Mouse (Mus musculus) hindbrain, embryonic 15.5 days (tissue): ENCODE measurements around the gene Xpo5. TPM values are rescaled to one million over a fixed set of nuclear protein-coding genes. Genes with fewer than 3 reads are reported as not detected.

Source experiments
- ATAC-seq: fragments of 200-750 bp; cut with Nextera tagmentation; 2 replicates; pipeline ENCODE4 v1.8.0; 2017; ENCODE audit warnings: low read depth, moderate number of reproducible peaks, moderate TSS enrichment; ENCODE audit not compliant: low FRiP score
- H3K27ac ChIP-seq: fragments of 300-500 bp; sonication (generic); replicated peaks from 2 replicates; pipeline ENCODE4 v1.5.1; 2015; ENCODE audit warnings: mild to moderate bottlenecking, inconsistent platforms
- H3K27me3 ChIP-seq: fragments of 300-500 bp; sonication (generic); 2 replicates; pipeline ENCODE4 v1.6.1; 2015; ENCODE audit warnings: control low read depth, inconsistent platforms
- H3K36me3 ChIP-seq: fragments of 300-500 bp; sonication (generic); 2 replicates; pipeline ENCODE4 v1.6.1; 2015; ENCODE audit warnings: control low read depth, inconsistent platforms
- H3K4me1 ChIP-seq: fragments of 300-500 bp; sonication (generic); replicated peaks from 2 replicates; pipeline ENCODE4 v1.6.1; 2015; ENCODE audit warnings: control low read depth, inconsistent platforms
- H3K4me2 ChIP-seq: fragments of 300-500 bp; sonication (generic); 2 replicates; pipeline ENCODE4 v1.6.1; 2015; ENCODE audit warnings: moderate library complexity, mild to moderate bottlenecking, inconsistent platforms
- H3K4me3 ChIP-seq: fragments of 300-500 bp; sonication (generic); 2 replicates; pipeline ENCODE4 v1.5.1; 2015; ENCODE audit warnings: mild to moderate bottlenecking, inconsistent platforms
- H3K9ac ChIP-seq: fragments of 300-500 bp; sonication (generic); 2 replicates; pipeline ENCODE4 v1.6.1; 2015; ENCODE audit warnings: inconsistent platforms
- H3K9me3 ChIP-seq: fragments of 300-500 bp; sonication (generic); 2 replicates; pipeline ENCODE4 v1.6.1; 2016; ENCODE audit warnings: control low read depth, inconsistent platforms
- WGBS: fragments of 180-500 bp; shearing (Covaris S2); methylation state at CpG from one replicate; pipeline ENCODE4 v1.1.7; 2015; 5-methylcytosine and 5-hydroxymethylcytosine counted together
- microRNA counts: library from miRNA; unstranded; fragments of <30 nt; microRNA quantifications from one replicate; lab custom pipeline; 2016
- microRNA-seq: library from miRNA; unstranded; fragments of <30 nt; microRNA quantifications from one replicate; pipeline ENCODE4, GENCODE M21; 2016
- polyA plus RNA-seq: library from polyadenylated mRNA; unstranded; fragments of >200 nt; fragmentation: Nextera tagmentation; extraction: Ambion mirVana; gene quantifications from 2 replicates; pipeline ENCODE4 v1.2.1, GENCODE M21; 2015

The Xpo5 gene
- polyA plus RNA-seq, 1 experiment from 2014 or later, result 34.5 TPM

- peaks cover 12% of the 10 kb centered on the region for H3K4me1 ChIP-seq
- no peak overlapping the region for H3K4me3 ChIP-seq
- peaks cover 8% of the 10 kb centered on the region; the same call in 1 of the 2 replicates for H3K36me3 ChIP-seq
- no peak overlapping the region for H3K9ac ChIP-seq
- ATAC-seq, result no peak
- WGBS, result 90% methylated on average over 12 of the region's 12 CpGs
- no peaks in the 10 kb centered on the region for H3K27me3 ChIP-seq
- no peaks in the 10 kb centered on the region for H3K9me3 ChIP-seq
- no peak overlapping the region for H3K4me2 ChIP-seq
- H3K27ac ChIP-seq, result no peak overlapping the region
These were observed 75.6 kb downstream of the Xpo5 start for GRCm38 (mm10) chr17:46278011-46278765.

DNA sequence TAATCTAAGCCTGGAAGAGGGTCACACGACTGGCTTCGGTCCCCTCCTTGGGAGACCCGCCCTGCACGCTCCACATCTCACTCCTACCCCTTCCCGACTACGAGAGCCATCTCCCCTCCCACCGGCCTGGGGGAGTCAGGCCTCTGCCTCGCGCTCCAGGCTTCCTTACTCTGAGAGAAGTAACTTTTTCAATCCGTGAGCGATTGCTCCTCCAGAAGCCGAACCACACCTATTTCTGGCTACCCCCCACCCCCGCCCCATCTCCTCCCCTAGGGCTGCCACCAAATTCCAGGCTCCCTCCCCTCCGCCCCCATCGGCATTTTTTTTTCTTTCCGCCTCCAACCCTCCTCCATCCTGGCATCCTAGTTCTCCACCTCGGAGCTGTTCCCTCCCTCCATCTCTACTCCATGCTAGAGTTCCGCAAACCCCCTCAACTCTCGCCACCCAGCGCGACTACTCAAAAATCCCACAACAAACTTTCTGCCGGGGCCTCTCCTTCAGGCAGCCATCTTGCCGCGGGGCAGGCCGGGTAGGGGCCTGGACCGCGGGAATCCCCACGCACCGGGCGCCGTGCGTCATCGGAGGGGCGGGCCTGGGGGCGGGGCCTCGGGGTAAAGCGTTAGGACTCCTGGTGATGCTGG lies 80.0 kb downstream of the Xpo5 start, which contains the start of gene Tjap1:
Gene Tjap1 (minus strand): TSS at position 544 of the 641 bp plus-strand sequence.
- ATAC-seq, result peak; percentile 95
- Histone ChIP-seq H3K4me3 (peak within 1 kb of the TSS; percentile 60), H3K36me3 (peaks cover 8% of the 10 kb centered on the region; the same call in 1 of the 2 replicates), H3K4me2 (peak within 1 kb of the TSS; percentile 96), H3K9me3 (no peaks in the 10 kb centered on the region), H3K9ac (peak within 1 kb of the TSS; percentile 58), H3K4me1 (peaks cover 15% of the 10 kb centered on the region), H3K27ac (peak within 1 kb of the TSS; percentile 75), H3K27me3 (no peaks in the 10 kb centered on the region)
- under 1% methylated on average over 37 of the region's 37 CpGs for WGBS

DNA sequence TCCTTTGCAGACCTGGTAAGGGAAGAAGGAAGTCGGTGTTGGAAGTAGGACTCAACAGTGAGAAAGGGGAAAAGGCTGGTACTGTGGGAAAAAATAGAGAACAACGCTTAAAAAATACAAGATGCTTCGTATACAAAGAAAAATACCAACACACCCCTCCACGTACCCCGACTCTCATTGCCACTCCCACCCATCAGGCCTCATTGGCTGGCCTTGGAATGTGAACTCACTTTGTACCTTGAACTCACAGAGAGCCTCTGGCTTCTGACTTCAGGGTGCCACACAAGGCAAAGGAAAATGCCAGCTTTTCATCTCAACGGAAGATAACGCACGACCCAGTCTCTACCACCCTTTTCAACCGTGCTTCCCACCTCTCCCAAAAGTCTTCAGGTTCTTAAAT lies 80.6 kb downstream of the Xpo5 start:
- H3K9me3 ChIP-seq, result no peaks in the 10 kb centered on the region
- 20% methylated on average over 9 of the region's 9 CpGs for WGBS
- H3K4me3 ChIP-seq, result peak overlapping the region; percentile 60
- peak overlapping the region; percentile 96 for H3K4me2 ChIP-seq
- no peaks in the 10 kb centered on the region for H3K27me3 ChIP-seq
- peak overlapping the region; percentile 58; the same call in 1 of the 2 replicates for H3K9ac ChIP-seq
- peak; percentile 55 for ATAC-seq
- peaks cover 8% of the 10 kb centered on the region; the same call in 1 of the 2 replicates for H3K36me3 ChIP-seq
- H3K27ac ChIP-seq, result peak overlapping the region; percentile 75; the same call in 1 of the 2 replicates
- H3K4me1 ChIP-seq, result peaks cover 15% of the 10 kb centered on the region

DNA sequence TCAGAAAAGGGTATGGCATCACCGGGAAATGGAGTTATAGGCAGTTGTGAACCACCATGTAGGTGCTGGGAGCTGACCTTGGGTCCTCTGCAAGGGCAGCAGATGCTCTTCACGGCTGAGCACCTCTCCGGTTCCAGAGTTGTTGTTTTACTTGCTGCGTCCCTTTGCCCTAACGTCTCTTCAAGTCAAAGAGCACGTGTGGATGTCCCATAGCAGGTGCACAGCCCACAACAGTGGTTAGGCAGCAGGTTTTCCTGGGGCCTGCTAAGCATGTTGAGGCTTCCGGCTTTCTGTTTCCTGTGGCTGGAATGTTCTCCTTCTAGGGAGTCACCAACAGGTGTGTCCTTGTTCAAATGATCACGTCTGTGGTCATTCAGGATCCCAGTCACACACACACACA lies 81.3 kb downstream of the Xpo5 start:
- no peak for ATAC-seq

GRCm38 (mm10) chr17:46284653-46285052 lies 82.1 kb downstream of the Xpo5 start:
- H3K4me2 ChIP-seq, result no peak overlapping the region
- WGBS, result 48% methylated on average over 7 of the region's 7 CpGs
- no peaks in the 10 kb centered on the region for H3K27me3 ChIP-seq
- H3K27ac ChIP-seq, result no peak overlapping the region
- ATAC-seq, result no peak
- H3K9me3 ChIP-seq, result no peaks in the 10 kb centered on the region
- no peak overlapping the region for H3K4me3 ChIP-seq
- H3K4me1 ChIP-seq, result peaks cover 15% of the 10 kb centered on the region
- H3K36me3 ChIP-seq, result no peaks in the 10 kb centered on the region
- no peak overlapping the region for H3K9ac ChIP-seq

More for the DNA sequence above, 81.3 kb downstream of the Xpo5 start:
- no peaks in the 10 kb centered on the region for H3K9me3 ChIP-seq
- peaks cover 15% of the 10 kb centered on the region for H3K4me1 ChIP-seq
- H3K36me3 ChIP-seq, result peaks cover 3% of the 10 kb centered on the region; the same call in 1 of the 2 replicates
- H3K4me2 ChIP-seq, result no peak overlapping the region
- H3K9ac ChIP-seq, result no peak overlapping the region
- no peaks in the 10 kb centered on the region for H3K27me3 ChIP-seq
- H3K4me3 ChIP-seq, result no peak overlapping the region
- H3K27ac ChIP-seq, result no peak overlapping the region
- WGBS, result 88% methylated on average over 8 of the region's 8 CpGs

DNA sequence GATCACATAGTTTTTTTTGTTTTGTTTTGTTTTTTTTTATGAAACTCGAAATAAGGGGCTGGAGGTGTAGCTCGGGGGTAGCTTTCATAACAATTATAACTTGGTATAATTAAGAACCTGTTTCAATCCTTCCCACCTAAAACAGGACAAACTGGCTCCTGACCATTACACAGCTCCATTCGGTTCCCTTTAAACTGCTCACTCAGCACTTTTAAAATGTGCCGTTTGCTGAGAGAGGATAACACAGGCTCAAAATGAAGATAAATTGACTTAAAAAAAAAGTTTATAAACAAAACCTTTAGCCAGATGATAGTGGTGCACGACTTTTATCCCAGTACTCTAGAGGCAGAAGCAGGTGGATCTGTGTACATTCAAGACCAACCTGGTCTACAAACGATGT lies 82.8 kb downstream of the Xpo5 start:
- Histone ChIP-seq H3K4me1 (peaks cover 15% of the 10 kb centered on the region), H3K9ac (no peak overlapping the region), H3K36me3 (no peaks in the 10 kb centered on the region), H3K9me3 (no peaks in the 10 kb centered on the region), H3K27me3 (no peaks in the 10 kb centered on the region), H3K4me2 (no peak overlapping the region), H3K27ac (no peak overlapping the region), H3K4me3 (no peak overlapping the region)
- 73% methylated on average over 6 of the region's 6 CpGs for WGBS
- no peak for ATAC-seq

DNA sequence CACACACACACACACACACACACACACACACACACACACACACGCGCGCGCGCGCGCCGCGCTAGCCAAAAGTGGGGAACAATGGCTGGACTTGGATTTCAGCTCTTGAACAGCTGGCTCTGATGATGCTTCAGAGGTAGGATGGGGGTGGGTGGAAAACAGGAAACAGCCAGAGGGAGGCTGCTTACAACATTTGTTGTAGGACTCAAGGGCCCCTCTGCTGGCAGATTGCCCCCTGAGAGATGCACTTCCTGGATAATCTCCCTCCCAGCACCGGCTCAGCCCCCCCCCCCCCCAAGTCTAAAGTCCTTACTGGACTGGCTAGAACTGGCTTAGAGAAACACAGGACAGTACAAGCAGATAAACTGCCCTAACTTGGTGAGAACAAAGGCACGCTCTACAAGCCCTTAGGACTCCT lies 85.1 kb downstream of the Xpo5 start:
- H3K9ac ChIP-seq, result no peak overlapping the region
- no peak overlapping the region for H3K4me2 ChIP-seq
- H3K27ac ChIP-seq, result no peak overlapping the region
- H3K36me3 ChIP-seq, result no peaks in the 10 kb centered on the region
- 85% methylated on average over 11 of the region's 11 CpGs for WGBS
- 0 out of 2 replicates have a peak, but pooled peaks cover 4% of the 10 kb centered on the region for H3K27me3 ChIP-seq
- ATAC-seq, result no peak
- peaks cover 6% of the 10 kb centered on the region for H3K4me1 ChIP-seq
- H3K9me3 ChIP-seq, result no peaks in the 10 kb centered on the region
- H3K4me3 ChIP-seq, result no peak overlapping the region

MicroRNAs encoded within 50 kb of the gene (microRNA counts, 519-probe panel; counts per million panel counts)
- microRNA mmu-miR-693-3p (lab: Ali Mortazavi, UCI), result not detected
- microRNA mmu-miR-693-5p (lab: Ali Mortazavi, UCI), result not detected

Small RNAs within 50 kb of the gene (microRNA-seq; reads per million reads assigned to microRNA genes)
- 0.65 reads per million for gene Mir693

Other genes starting within 250 kb of the Xpo5 start
- gene Vegfa, start 170.4 kb upstream of the Xpo5 start, polyA plus RNA-seq, result 4.4 and 4.6 TPM in 2 replicates
- 145 and 154 TPM in 2 replicates for gene Mrps18a, start 91.8 kb upstream of the Xpo5 start, polyA plus RNA-seq
- gene Rsph9, start 58.6 kb upstream of the Xpo5 start, polyA plus RNA-seq, result 50.0 and 50.3 TPM in 2 replicates
- gene Mad2l1bp, start 49.2 kb upstream of the Xpo5 start, polyA plus RNA-seq, result 22.9 and 24.2 TPM in 2 replicates
- 41.1 and 45.7 TPM in 2 replicates for gene Gtpbp2, start 41.8 kb upstream of the Xpo5 start, polyA plus RNA-seq
- 7.4 and 7.9 TPM in 2 replicates for gene Polh, start 137 bp upstream of the Xpo5 start, polyA plus RNA-seq
- gene Polr1c, start 45.3 kb downstream of the Xpo5 start, polyA plus RNA-seq, result 72.4 and 74.0 TPM in 2 replicates
- 88.9 and 99.6 TPM in 2 replicates for gene Yipf3, start 45.3 kb downstream of the Xpo5 start, polyA plus RNA-seq
- gene Lrrc73, start 50.7 kb downstream of the Xpo5 start, polyA plus RNA-seq, result 14.9 and 18.5 TPM in 2 replicates
- gene Tjap1, start 80.2 kb downstream of the Xpo5 start, polyA plus RNA-seq, result 30.3 and 34.0 TPM in 2 replicates
- gene Dlk2, start 94.6 kb downstream of the Xpo5 start, polyA plus RNA-seq, result 22.3 and 25.5 TPM in 2 replicates
- gene Abcc10, start 125.6 kb downstream of the Xpo5 start, polyA plus RNA-seq, result 9.1 and 9.6 TPM in 2 replicates
- gene Zfp318, start 180.9 kb downstream of the Xpo5 start, polyA plus RNA-seq, result 18.3 and 20.4 TPM in 2 replicates
- 2.8 and 3.0 TPM in 2 replicates for gene Crip3, start 226.1 kb downstream of the Xpo5 start, polyA plus RNA-seq
- 0.10 TPM in 1 of 2 replicates, not detected in the other for gene Slc22a7, start 235.7 kb downstream of the Xpo5 start, polyA plus RNA-seq